Mouse (Mus musculus) embryonic facial prominence, embryonic 13.5 days (tissue): ENCODE data around the gene Gm1673. TPM values are rescaled to one million over a fixed set of nuclear protein-coding genes. Genes with fewer than 3 reads are reported as not detected.

Experiments
- ATAC-seq: fragments of 200-750 bp; cut with Nextera tagmentation; 2 replicates; pipeline ENCODE4 v1.8.0; 2017; ENCODE audit warnings: low read depth; ENCODE audit not compliant: insufficient number of reproducible peaks, insufficient read depth, low FRiP score, low TSS enrichment
- H3K27ac ChIP-seq: fragments of 300-500 bp; sonication (generic); 2 replicates; pipeline ENCODE4 v1.5.1; 2015; ENCODE audit warnings: moderate library complexity, mild to moderate bottlenecking, inconsistent platforms
- H3K27me3 ChIP-seq: fragments of 300-500 bp; sonication (generic); 2 replicates; pipeline ENCODE4 v1.6.1; 2015; ENCODE audit warnings: mild to moderate bottlenecking, inconsistent platforms
- H3K36me3 ChIP-seq: fragments of 300-500 bp; sonication (generic); 2 replicates; pipeline ENCODE4 v1.6.1; 2015; ENCODE audit warnings: mild to moderate bottlenecking, inconsistent platforms
- H3K4me1 ChIP-seq: fragments of 300-500 bp; sonication (generic); 2 replicates; pipeline ENCODE4 v1.6.1; 2015; ENCODE audit warnings: inconsistent platforms
- H3K4me2 ChIP-seq: fragments of 300-500 bp; sonication (generic); 2 replicates; pipeline ENCODE4 v1.6.1; 2015; ENCODE audit warnings: moderate library complexity, mild to moderate bottlenecking, inconsistent platforms
- H3K4me3 ChIP-seq: fragments of 300-500 bp; sonication (generic); 2 replicates; pipeline ENCODE4 v1.5.1; 2015; ENCODE audit warnings: mild to moderate bottlenecking, inconsistent platforms
- H3K9ac ChIP-seq: fragments of 300-500 bp; sonication (generic); 2 replicates; pipeline ENCODE4 v1.6.1; 2015; ENCODE audit warnings: mild to moderate bottlenecking, inconsistent platforms
- H3K9me3 ChIP-seq: fragments of 300-500 bp; sonication (generic); 2 replicates; pipeline ENCODE4 v1.6.1; 2016; ENCODE audit warnings: inconsistent platforms
- WGBS: fragments of 180-500 bp; shearing (Covaris S2); methylation state at CpG from one replicate; pipeline ENCODE4 v1.1.7; 2015; ENCODE audit warnings: mixed read lengths; 5-methylcytosine and 5-hydroxymethylcytosine counted together
- polyA plus RNA-seq: library from polyadenylated mRNA; unstranded; fragments of >200 nt; fragmentation: Nextera tagmentation; extraction: Ambion mirVana; gene quantifications from 2 replicates; pipeline ENCODE4 v1.2.1, GENCODE M21; 2015

The Gm1673 gene
- polyA plus RNA-seq, 1 experiment from 2014 or later = 174 TPM

GRCm38 (mm10) chr5:33955868-33956267 lies 27.4 kb upstream of the Gm1673 start:
- Histone ChIP-seq H3K27ac (no peak overlapping the region), H3K36me3 (no peaks in the 10 kb centered on the region), H3K9me3 (peaks cover 25% of the 10 kb centered on the region), H3K4me2 (no peak overlapping the region), H3K4me3 (no peak overlapping the region), H3K4me1 (no peaks in the 10 kb centered on the region), H3K9ac (no peak overlapping the region), H3K27me3 (no peaks in the 10 kb centered on the region)
- 72% methylated on average over 4 of the region's 4 CpGs for WGBS
- no peak for ATAC-seq

- peaks cover 12% of the 10 kb centered on the region; the same call in 1 of the 2 replicates for H3K9me3 ChIP-seq
- WGBS = 68% methylated on average over 4 of the region's 4 CpGs
Observed at GRCm38 (mm10) chr5:33959382-33959781, 23.9 kb upstream of the Gm1673 start.

GRCm38 (mm10) chr5:33974736-33975135 lies 8.5 kb upstream of the Gm1673 start:
- WGBS = 53% methylated on average over 2 of the region's 2 CpGs

More at GRCm38 (mm10) chr5:33959382-33959781, 23.9 kb upstream of the Gm1673 start:
- Histone ChIP-seq H3K36me3 (no peaks in the 10 kb centered on the region), H3K27ac (no peak overlapping the region), H3K9ac (no peak overlapping the region), H3K4me1 (no peaks in the 10 kb centered on the region), H3K4me2 (no peak overlapping the region), H3K27me3 (no peaks in the 10 kb centered on the region), H3K4me3 (no peak overlapping the region)
- ATAC-seq = no peak

DNA sequence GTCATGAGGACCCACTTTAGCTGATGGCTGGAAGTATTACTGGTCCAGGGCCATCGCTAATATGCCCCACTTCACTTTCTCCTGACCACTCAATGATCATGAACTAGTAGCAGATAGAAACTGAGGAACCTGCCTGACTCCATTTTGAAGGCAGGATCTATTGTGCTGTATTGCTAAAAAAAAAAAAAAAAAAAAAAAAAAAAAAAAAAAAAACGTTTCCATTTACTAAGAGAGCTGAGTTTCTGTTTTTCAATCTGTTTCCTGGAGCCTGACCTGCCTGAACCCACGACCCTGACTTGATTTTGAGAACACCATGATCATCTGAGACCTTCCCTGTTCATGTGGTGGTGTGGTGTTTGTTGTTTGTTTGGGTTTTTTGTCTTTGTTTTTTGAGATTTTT lies 7.0 kb upstream of the Gm1673 start:
- Histone ChIP-seq H3K9ac (no peak overlapping the region), H3K4me3 (no peak overlapping the region), H3K4me1 (no peaks in the 10 kb centered on the region), H3K9me3 (no peaks in the 10 kb centered on the region), H3K36me3 (no peaks in the 10 kb centered on the region), H3K4me2 (no peak overlapping the region), H3K27me3 (no peaks in the 10 kb centered on the region), H3K27ac (no peak overlapping the region)
- ATAC-seq = no peak
- 39% methylated on average over 3 of the region's 3 CpGs for WGBS

More at GRCm38 (mm10) chr5:33974736-33975135, 8.5 kb upstream of the Gm1673 start:
- H3K27ac ChIP-seq = no peak overlapping the region
- ATAC-seq = no peak
- H3K4me1 ChIP-seq = no peaks in the 10 kb centered on the region
- H3K9ac ChIP-seq = no peak overlapping the region
- H3K4me3 ChIP-seq = no peak overlapping the region
- H3K4me2 ChIP-seq = no peak overlapping the region
- H3K36me3 ChIP-seq = no peaks in the 10 kb centered on the region
- no peaks in the 10 kb centered on the region for H3K27me3 ChIP-seq
- H3K9me3 ChIP-seq = no peaks in the 10 kb centered on the region

DNA sequence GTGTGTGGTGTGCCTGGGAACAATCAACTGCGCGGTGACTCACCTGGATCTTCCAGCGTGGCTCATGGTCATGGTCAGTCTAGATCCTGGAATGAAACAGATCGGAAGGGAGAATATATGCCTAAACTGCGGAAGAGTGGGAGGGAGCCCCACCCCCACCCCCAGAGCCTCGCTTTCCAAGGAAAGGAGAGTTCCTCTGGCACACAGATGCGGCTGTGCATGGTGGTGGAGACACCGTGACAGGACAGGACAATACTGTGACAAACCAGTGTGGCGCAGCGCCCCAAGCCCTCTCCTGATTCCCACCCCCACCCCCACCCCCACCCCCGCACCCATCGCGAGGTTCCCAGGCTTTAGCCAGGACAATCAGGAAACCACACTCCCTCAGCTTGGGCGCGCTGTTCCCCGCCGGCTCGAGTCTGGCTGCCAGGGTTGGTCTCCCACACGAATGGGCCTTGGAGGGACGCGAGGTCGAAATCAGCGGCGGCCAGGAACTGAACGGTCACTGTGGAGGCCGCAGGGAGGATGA lies 438 bp upstream of the Gm1673 start:
- H3K9ac ChIP-seq = peak overlapping the region; percentile 81
- peaks cover 5% of the 10 kb centered on the region; the same call in 1 of the 2 replicates for H3K36me3 ChIP-seq
- peaks cover 16% of the 10 kb centered on the region for H3K4me1 ChIP-seq
- no peaks in the 10 kb centered on the region for H3K27me3 ChIP-seq
- peak overlapping the region; percentile 89 for H3K4me3 ChIP-seq
- H3K4me2 ChIP-seq = peak overlapping the region; percentile 91
- 2% methylated on average over 26 of the region's 26 CpGs for WGBS
- H3K9me3 ChIP-seq = no peaks in the 10 kb centered on the region
- H3K27ac ChIP-seq = peak overlapping the region; percentile 78
- peak; percentile 18; the same call in 1 of the 2 replicates for ATAC-seq

- Histone ChIP-seq H3K4me3 (peak overlapping the region; percentile 67), H3K9ac (no peak overlapping the region), H3K9me3 (no peaks in the 10 kb centered on the region), H3K27ac (no peak overlapping the region), H3K27me3 (peaks cover 61% of the 10 kb centered on the region), H3K36me3 (no peaks in the 10 kb centered on the region), H3K4me1 (peaks cover 22% of the 10 kb centered on the region), H3K4me2 (peak overlapping the region; percentile 97)
- 34% methylated on average over 28 of the region's 28 CpGs for WGBS
- ATAC-seq = no peak
Observed at GRCm38 (mm10) chr5:33994671-33995625, 11.7 kb downstream of the Gm1673 start.

GRCm38 (mm10) chr5:33995843-33996693 lies 12.8 kb downstream of the Gm1673 start, which contains the start of gene Nat8l:
Nat8l (plus strand) TSS chr5:33995984.
- H3K4me1 ChIP-seq = peaks cover 22% of the 10 kb centered on the region
- H3K4me2 ChIP-seq = peak within 1 kb of the TSS; percentile 97
- no peaks in the 10 kb centered on the region for H3K9me3 ChIP-seq
- peak within 1 kb of the TSS; percentile 67 for H3K4me3 ChIP-seq
- peak within 1 kb of the TSS; percentile 64 for H3K9ac ChIP-seq
- no peaks in the 10 kb centered on the region for H3K36me3 ChIP-seq
- under 1% methylated on average over 90 of the region's 90 CpGs for WGBS
- peak; percentile 48; the same call in 1 of the 2 replicates for ATAC-seq
- peaks cover 66% of the 10 kb centered on the region for H3K27me3 ChIP-seq
- no peak within 1 kb of the TSS for H3K27ac ChIP-seq

DNA sequence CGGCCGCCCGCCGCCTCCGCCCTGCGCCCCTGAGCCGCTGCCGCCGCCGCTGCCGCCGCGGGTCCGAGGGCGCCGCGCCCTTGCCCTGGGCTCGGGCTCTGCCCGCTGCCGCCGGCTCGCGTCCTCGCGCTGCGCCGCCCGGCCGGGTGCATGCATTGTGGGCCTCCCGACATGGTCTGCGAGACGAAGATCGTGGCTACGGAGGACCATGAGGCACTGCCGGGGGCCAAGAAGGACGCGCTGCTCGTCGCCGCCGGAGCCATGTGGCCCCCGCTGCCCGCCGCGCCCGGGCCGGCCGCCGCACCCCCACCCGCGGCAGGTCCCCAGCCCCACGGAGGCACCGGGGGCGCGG lies 13.4 kb downstream of the Gm1673 start:
- Histone ChIP-seq H3K4me3 (peak overlapping the region; percentile 67), H3K27me3 (peaks cover 66% of the 10 kb centered on the region), H3K4me2 (peak overlapping the region; percentile 97), H3K27ac (no peak overlapping the region), H3K4me1 (peaks cover 22% of the 10 kb centered on the region), H3K9ac (peak overlapping the region; percentile 64), H3K36me3 (no peaks in the 10 kb centered on the region), H3K9me3 (no peaks in the 10 kb centered on the region)
- 1% methylated on average over 46 of the region's 55 CpGs for WGBS
- no peak; the same call in 1 of the 2 replicates for ATAC-seq

GRCm38 (mm10) chr5:33997051-33997741 lies 14.0 kb downstream of the Gm1673 start:
- Histone ChIP-seq H3K4me1 (peaks cover 22% of the 10 kb centered on the region), H3K9me3 (no peaks in the 10 kb centered on the region), H3K9ac (peak overlapping the region; percentile 64), H3K4me3 (peak overlapping the region; percentile 67), H3K27me3 (peaks cover 66% of the 10 kb centered on the region), H3K27ac (no peak overlapping the region), H3K4me2 (peak overlapping the region; percentile 97), H3K36me3 (no peaks in the 10 kb centered on the region)
- ATAC-seq = no peak
- under 1% methylated on average over 77 of the region's 80 CpGs for WGBS

GRCm38 (mm10) chr5:33997829-33998504 lies 14.7 kb downstream of the Gm1673 start:
- H3K36me3 ChIP-seq = no peaks in the 10 kb centered on the region
- peak overlapping the region; percentile 97 for H3K4me2 ChIP-seq
- H3K27ac ChIP-seq = no peak overlapping the region
- H3K27me3 ChIP-seq = peaks cover 66% of the 10 kb centered on the region
- H3K9me3 ChIP-seq = no peaks in the 10 kb centered on the region
- no peak overlapping the region for H3K9ac ChIP-seq
- H3K4me3 ChIP-seq = peak overlapping the region; percentile 67
- ATAC-seq = no peak
- 67% methylated on average over 20 of the region's 20 CpGs for WGBS
- H3K4me1 ChIP-seq = peaks cover 22% of the 10 kb centered on the region
